Mouse (Mus musculus) kidney, postnatal 0 days (tissue): Measurements from ENCODE around the gene Fnip2. TPM values are rescaled to one million over a fixed set of nuclear protein-coding genes. Genes with fewer than 3 reads are reported as not detected.

Experiments used
- ATAC-seq: fragments of 200-750 bp; cut with Nextera tagmentation; replicated peaks from 2 replicates; pipeline ENCODE4 v1.8.0; 2017; ENCODE audit warnings: low read depth, moderate number of reproducible peaks, moderate TSS enrichment, moderate library complexity; ENCODE audit not compliant: low FRiP score
- DNase-seq: peaks from one replicate; pipeline ENCODE4 v3.0.0-alpha.2; 2016; ENCODE audit warnings: low spot score
- H3K27ac ChIP-seq: fragments of 300-500 bp; sonication (generic); 2 replicates; pipeline ENCODE4 v1.5.1; 2014; ENCODE audit warnings: mild to moderate bottlenecking
- H3K27me3 ChIP-seq: fragments of 300-500 bp; sonication (generic); 2 replicates; pipeline ENCODE4 v1.6.1; 2014; ENCODE audit warnings: low read length, mixed read lengths; ENCODE audit not compliant: insufficient read depth
- H3K36me3 ChIP-seq: fragments of 300-500 bp; sonication (generic); 2 replicates; pipeline ENCODE4 v1.6.1; 2014; ENCODE audit warnings: low read length, mixed read lengths; ENCODE audit not compliant: insufficient read depth
- H3K4me1 ChIP-seq: fragments of 300-500 bp; sonication (generic); replicated peaks from 2 replicates; pipeline ENCODE4 v1.6.1; 2014; ENCODE audit warnings: antibody characterized with exemption, low read length, mixed read lengths; ENCODE audit not compliant: insufficient read depth
- H3K4me2 ChIP-seq: fragments of 300-500 bp; sonication (generic); 2 replicates; pipeline ENCODE4 v1.6.1; 2014; ENCODE audit warnings: mild to moderate bottlenecking, low read length, moderate library complexity, mixed read lengths
- H3K4me3 ChIP-seq: fragments of 300-500 bp; sonication (generic); replicated peaks from 2 replicates; pipeline ENCODE4 v1.5.1; 2014; ENCODE audit warnings: low read depth, low read length
- H3K9ac ChIP-seq: fragments of 300-500 bp; sonication (generic); 2 replicates; pipeline ENCODE4 v1.6.1; 2014; ENCODE audit warnings: low read depth, low read length
- H3K9me3 ChIP-seq: fragments of 300-500 bp; sonication (generic); replicated peaks from 2 replicates; pipeline ENCODE4 v1.6.1; 2016; ENCODE audit warnings: low read length, inconsistent platforms, mixed read lengths
- CTCF ChIP-seq: IDR thresholded peaks from 2 replicates; pipeline ENCODE4 v1.5.1; 2016; ENCODE audit warnings: antibody characterized with exemption, low read depth, mild to moderate bottlenecking, moderate library complexity
- WGBS: fragments of 180-500 bp; shearing (Covaris S2); extraction: QIAGEN DNeasy Blood & Tissue Kit; methylation state at CpG from one replicate; pipeline ENCODE4 v1.1.7; 2014; 5-methylcytosine and 5-hydroxymethylcytosine counted together
- polyA plus RNA-seq: library from polyadenylated mRNA; unstranded; fragments of >200 nt; fragmentation: Nextera tagmentation; extraction: Ambion mirVana; gene quantifications from 2 replicates; pipeline ENCODE4 v1.2.1, GENCODE M21; 2015

The Fnip2 gene
- polyA plus RNA-seq, 1 experiment from 2014 or later: 4.4 TPM

- ATAC-seq (peak; percentile 82), DNase-seq (peak; percentile 48)
- Histone ChIP-seq H3K9me3 (no peaks in the 10 kb centered on the region), H3K36me3 (no peaks in the 10 kb centered on the region), H3K4me2 (no peak overlapping the region), H3K27ac (peak overlapping the region; percentile 51; the same call in 1 of the 2 replicates), H3K9ac (no peak overlapping the region), H3K4me3 (no peak overlapping the region), H3K27me3 (no peaks in the 10 kb centered on the region), H3K4me1 (no peaks in the 10 kb centered on the region)
- 59% methylated on average over 9 of the region's 9 CpGs for WGBS
- TF ChIP-seq CTCF: no peak
Measured at GRCm38 (mm10) chr3:79531581-79532271, 35.9 kb downstream of the Fnip2 start.

DNA sequence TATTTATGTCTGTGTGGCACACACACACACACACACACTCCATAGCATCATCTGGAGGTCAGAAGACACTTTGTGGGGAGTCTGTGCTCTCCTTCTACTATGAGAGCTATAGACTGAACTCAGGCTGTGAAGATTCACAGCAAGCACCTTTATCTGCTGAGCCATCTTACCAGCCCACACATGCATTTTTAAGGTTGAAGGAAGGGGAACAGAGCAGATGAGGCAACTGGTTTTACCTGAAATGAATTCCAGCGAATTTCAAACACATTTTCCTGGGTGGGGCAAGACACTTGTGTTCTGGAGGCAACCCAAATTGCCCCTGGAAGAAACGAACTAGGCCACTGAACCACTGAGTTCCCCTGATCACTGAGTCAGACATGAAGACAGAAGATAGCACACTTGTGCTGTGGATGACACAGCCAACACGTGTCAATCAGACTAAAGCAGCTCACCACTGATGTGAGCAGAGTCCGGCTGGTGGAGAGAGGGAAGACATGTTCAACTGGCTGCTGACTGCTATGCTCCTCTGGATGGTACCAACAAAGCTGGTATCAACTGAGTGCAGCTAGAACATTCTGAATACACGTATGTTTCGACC lies 38.0 kb downstream of the Fnip2 start:
- Histone ChIP-seq H3K4me2 (no peak overlapping the region), H3K9ac (no peak overlapping the region), H3K4me1 (peaks cover 4% of the 10 kb centered on the region; the same call in 1 of the 2 replicates), H3K36me3 (no peaks in the 10 kb centered on the region), H3K27ac (no peak overlapping the region), H3K4me3 (no peak overlapping the region), H3K27me3 (no peaks in the 10 kb centered on the region), H3K9me3 (no peaks in the 10 kb centered on the region)
- TF ChIP-seq CTCF: no peak
- ATAC-seq (no peak), DNase-seq (no peak)
- 82% methylated on average over 6 of the region's 6 CpGs for WGBS

DNA sequence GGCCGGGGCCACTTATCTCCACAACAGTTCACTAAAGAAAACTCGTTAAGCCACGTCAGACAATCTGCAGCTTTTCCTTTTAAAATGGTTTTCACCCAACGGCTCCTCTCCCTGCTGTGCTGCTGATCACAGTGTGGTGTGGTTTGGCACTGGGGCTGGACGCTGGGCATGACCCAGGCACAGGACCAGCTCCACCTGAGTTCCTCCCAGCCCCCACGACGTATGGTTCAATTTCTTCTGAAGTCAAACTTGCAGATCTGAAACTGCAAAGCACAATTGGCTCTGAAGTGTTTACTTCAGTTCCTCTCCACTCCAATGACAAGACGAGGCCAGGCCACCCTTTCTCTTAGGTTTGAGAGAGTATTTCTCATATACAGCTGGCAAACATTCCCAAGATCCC lies 39.1 kb downstream of the Fnip2 start:
- H3K27ac ChIP-seq: no peak overlapping the region
- TF ChIP-seq CTCF: no peak

DNA sequence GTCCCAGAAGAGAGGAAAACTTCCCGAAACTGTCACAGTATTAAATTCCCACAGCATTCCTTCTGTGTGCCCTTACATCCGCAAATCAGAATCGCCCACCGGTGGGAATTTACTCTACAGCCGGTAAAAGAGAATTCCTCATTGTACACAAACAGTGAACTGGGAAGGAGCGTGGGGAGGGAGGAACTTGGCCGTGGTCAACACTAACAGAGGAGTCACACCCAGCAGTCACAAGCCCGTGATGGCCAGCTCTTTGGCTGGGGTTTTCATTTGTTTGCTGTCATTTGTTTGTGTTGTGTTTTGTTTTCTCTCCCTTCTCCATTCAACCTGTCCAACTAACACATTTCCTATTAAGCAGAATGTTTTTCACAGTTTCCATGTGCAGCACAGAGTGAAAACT lies 39.7 kb downstream of the Fnip2 start:
- H3K4me3 ChIP-seq: no peak overlapping the region
- H3K36me3 ChIP-seq: no peaks in the 10 kb centered on the region
- no peak for TF ChIP-seq CTCF
- peaks cover 4% of the 10 kb centered on the region; the same call in 1 of the 2 replicates for H3K4me1 ChIP-seq
- no peak overlapping the region for H3K4me2 ChIP-seq
- DNase-seq: no peak
- WGBS: 47% methylated on average over 8 of the region's 8 CpGs
- no peak overlapping the region for H3K27ac ChIP-seq
- no peaks in the 10 kb centered on the region for H3K9me3 ChIP-seq
- no peak overlapping the region for H3K9ac ChIP-seq
- no peak for ATAC-seq
- no peaks in the 10 kb centered on the region for H3K27me3 ChIP-seq

More for the DNA sequence above, 39.1 kb downstream of the Fnip2 start:
- 66% methylated on average over 8 of the region's 8 CpGs for WGBS
- DNase-seq: no peak
- H3K4me1 ChIP-seq: peaks cover 4% of the 10 kb centered on the region; the same call in 1 of the 2 replicates
- no peak overlapping the region for H3K4me3 ChIP-seq
- H3K9me3 ChIP-seq: no peaks in the 10 kb centered on the region
- ATAC-seq: no peak
- H3K36me3 ChIP-seq: no peaks in the 10 kb centered on the region
- no peak overlapping the region for H3K4me2 ChIP-seq
- H3K27me3 ChIP-seq: no peaks in the 10 kb centered on the region
- no peak overlapping the region for H3K9ac ChIP-seq

GRCm38 (mm10) chr3:79527521-79527920 lies 40.1 kb downstream of the Fnip2 start:
- ATAC-seq: no peak
- no peak for DNase-seq
- H3K4me1 ChIP-seq: peaks cover 4% of the 10 kb centered on the region; the same call in 1 of the 2 replicates
- H3K9ac ChIP-seq: no peak overlapping the region
- H3K4me2 ChIP-seq: no peak overlapping the region
- no peak for TF ChIP-seq CTCF
- H3K9me3 ChIP-seq: no peaks in the 10 kb centered on the region
- 90% methylated on average over 3 of the region's 3 CpGs for WGBS
- no peak overlapping the region for H3K4me3 ChIP-seq
- no peak overlapping the region for H3K27ac ChIP-seq
- H3K36me3 ChIP-seq: no peaks in the 10 kb centered on the region
- no peaks in the 10 kb centered on the region for H3K27me3 ChIP-seq

- WGBS: 83% methylated on average over 4 of the region's 4 CpGs
- DNase-seq (no peak), ATAC-seq (no peak)
- peaks cover 16% of the 10 kb centered on the region for H3K4me1 ChIP-seq
- no peak overlapping the region for H3K4me2 ChIP-seq
- no peak overlapping the region for H3K27ac ChIP-seq
- no peaks in the 10 kb centered on the region for H3K27me3 ChIP-seq
- no peak overlapping the region for H3K9ac ChIP-seq
- TF ChIP-seq CTCF: no peak
- H3K9me3 ChIP-seq: no peaks in the 10 kb centered on the region
- H3K4me3 ChIP-seq: no peak overlapping the region
- no peaks in the 10 kb centered on the region for H3K36me3 ChIP-seq
Measured at GRCm38 (mm10) chr3:79523349-79523748, 44.2 kb downstream of the Fnip2 start.
